Mouse (Mus musculus) ovary, adult 2 months (tissue): ENCODE measurements around the gene Tex19.1. TPM values are rescaled to one million over a fixed set of nuclear protein-coding genes. Genes with fewer than 3 reads are reported as not detected.

Experiments used
- polyA plus RNA-seq: library from polyadenylated mRNA; depleted of rRNA; stranded (reverse); fragments of >200 nt; gene quantifications from 2 replicates; pipeline ENCODE4 v1.2.3, GENCODE M21; 2012; rRNA removed

Tex19.1 gene
- polyA plus RNA-seq: 1.9 and 2.1 TPM in 2 replicates

DNA sequence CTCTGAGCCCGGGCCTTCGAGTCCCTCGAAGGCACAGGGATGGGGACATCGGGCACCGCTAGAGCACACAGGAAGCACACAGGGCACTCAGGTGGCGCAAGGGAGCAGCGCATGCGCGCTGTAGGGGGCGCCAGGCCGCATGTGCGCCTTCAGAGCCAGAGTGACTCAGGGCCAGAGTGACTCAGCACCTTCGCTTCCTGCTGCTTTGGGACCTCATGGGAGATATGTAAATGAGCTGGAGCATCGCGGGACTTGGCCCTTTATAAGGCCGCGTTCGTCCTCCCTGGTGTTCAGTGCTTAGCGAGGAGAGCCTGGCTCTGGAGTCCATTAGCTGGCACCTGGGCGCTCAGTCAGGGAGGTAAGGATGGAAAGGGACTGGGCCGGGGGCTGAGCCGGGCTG lies at the start of gene Tex19.1:
Gene Tex19.1, plus strand, starts transcription at position 279 of the 400 bp plus-strand sequence.

DNA sequence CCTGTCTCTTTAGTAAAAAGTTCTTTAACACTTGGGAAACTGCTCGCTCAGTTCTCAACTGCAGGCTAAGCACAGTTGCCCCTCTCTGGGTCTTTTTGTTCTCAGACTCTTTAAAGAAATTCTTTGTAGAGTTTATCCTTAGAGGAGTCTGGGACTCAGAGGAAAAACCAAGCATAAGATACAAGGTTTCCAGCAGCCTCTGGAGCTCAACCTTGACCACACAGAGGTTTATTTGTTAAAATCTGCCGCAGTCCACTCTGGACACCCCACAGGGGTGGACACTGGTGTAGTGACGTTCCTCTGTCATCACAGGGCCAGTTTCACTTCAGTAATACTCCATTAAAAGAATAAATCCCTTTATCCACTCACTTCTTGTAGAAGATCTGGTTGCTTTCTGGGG lies 27.4 kb upstream of the Tex19.1 start, which contains the start of gene Tex19.2:
Gene Tex19.2, minus strand, starts transcription at position 101 of the 400 bp plus-strand sequence.

DNA sequence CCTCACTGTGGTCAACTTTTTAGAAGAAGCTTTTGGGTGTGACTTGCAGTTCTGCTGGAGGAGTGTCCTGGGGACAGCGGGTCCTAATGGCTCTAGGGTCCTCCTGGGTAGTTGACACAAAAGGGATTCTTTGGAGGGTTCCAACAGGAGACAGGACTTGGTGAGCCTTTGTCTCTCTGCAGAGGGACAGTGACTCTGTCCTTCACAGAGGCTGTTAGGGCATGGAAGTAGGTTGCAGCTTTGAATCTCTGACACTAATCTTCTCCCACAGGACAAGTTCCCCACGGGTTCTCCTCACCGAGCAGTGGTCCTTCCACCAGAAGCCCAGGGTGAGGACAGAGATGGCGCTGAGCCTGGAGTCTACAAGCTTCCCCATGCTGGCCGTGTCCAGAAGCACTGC lies 14.0 kb downstream of the Tex19.1 start, which contains the start of gene Uts2r:
Gene Uts2r, plus strand, starts transcription at position 301 of the 400 bp plus-strand sequence.

Other genes starting within 250 kb of the Tex19.1 start
- 6.1 and 6.7 TPM in 2 replicates for gene Ccdc57, start 213.3 kb upstream of the Tex19.1 start, polyA plus RNA-seq
- gene Slc16a3, start 197.7 kb upstream of the Tex19.1 start, polyA plus RNA-seq: 41.9 and 46.1 TPM in 2 replicates
- 83.9 and 91.8 TPM in 2 replicates for gene Csnk1d, start 154.8 kb upstream of the Tex19.1 start, polyA plus RNA-seq
- gene Cd7, start 106.7 kb upstream of the Tex19.1 start, polyA plus RNA-seq: 5.7 and 9.2 TPM in 2 replicates
- gene Sectm1b, start 82.6 kb upstream of the Tex19.1 start, polyA plus RNA-seq: 2.3 and 2.4 TPM in 2 replicates
- gene Sectm1a, start 64.9 kb upstream of the Tex19.1 start, polyA plus RNA-seq: 1.7 and 2.5 TPM in 2 replicates
- gene Tex19.2, start 27.5 kb upstream of the Tex19.1 start, polyA plus RNA-seq: 0.43 and 0.53 TPM in 2 replicates
- 0.28 TPM in 1 of 2 replicates, not detected in the other for gene Uts2r, start 14.1 kb downstream of the Tex19.1 start, polyA plus RNA-seq
- gene Hexdc, start 58.3 kb downstream of the Tex19.1 start, polyA plus RNA-seq: 41.1 and 43.8 TPM in 2 replicates
- gene Ogfod3, start 58.6 kb downstream of the Tex19.1 start, polyA plus RNA-seq: 13.2 and 14.1 TPM in 2 replicates
- gene Cybc1, start 83.2 kb downstream of the Tex19.1 start, polyA plus RNA-seq: 27.0 and 31.8 TPM in 2 replicates
- gene Narf, start 91.1 kb downstream of the Tex19.1 start, polyA plus RNA-seq: 22.8 and 30.3 TPM in 2 replicates
- 91.7 and 98.5 TPM in 2 replicates for gene Foxk2, start 113.8 kb downstream of the Tex19.1 start, polyA plus RNA-seq
- 63.5 and 64.8 TPM in 2 replicates for gene Wdr45b, start 208.3 kb downstream of the Tex19.1 start, polyA plus RNA-seq
- gene Rab40b, start 242.1 kb downstream of the Tex19.1 start, polyA plus RNA-seq: 5.3 and 5.5 TPM in 2 replicates